Mouse (Mus musculus) brain, embryonic 14.5 days (tissue): ENCODE results near the gene Spin2f. TPM values are rescaled to one million over a fixed set of nuclear protein-coding genes. Genes with fewer than 3 reads are reported as not detected.
"Not testable (repeated sequence)": the region's sequence is repeated elsewhere in the genome, so short reads cannot be mapped to it uniquely, and the experiment has no call there.

Experiments used
- DNase-seq: peaks from one replicate; pipeline ENCODE4 v3.0.0-alpha.2; 2011; ENCODE audit warnings: low read depth
- polyA plus RNA-seq: library from polyadenylated mRNA; depleted of rRNA; stranded (reverse); fragments of >200 nt; gene quantifications from 2 replicates; pipeline ENCODE4 v1.2.3, GENCODE M21; 2012; rRNA removed

Gene Spin2f
- polyA plus RNA-seq, result not detected in 2 replicates

- not testable (repeated sequence) for DNase-seq
Measured at GRCm38 (mm10) chrX:31253594-31253993, at the start of gene Spin2f. Gene Spin2f (plus strand): TSS chrX:31253894.

GRCm38 (mm10) chrX:31212136-31212535, 41.6 kb upstream of the Spin2f start:
- DNase-seq, result not testable (repeated sequence)

- not testable (repeated sequence) for DNase-seq
Measured at GRCm38 (mm10) chrX:31223536-31223935, 30.2 kb upstream of the Spin2f start.

GRCm38 (mm10) chrX:31235088-31235487, 18.6 kb upstream of the Spin2f start:
- DNase-seq, result not testable (repeated sequence)

DNA sequence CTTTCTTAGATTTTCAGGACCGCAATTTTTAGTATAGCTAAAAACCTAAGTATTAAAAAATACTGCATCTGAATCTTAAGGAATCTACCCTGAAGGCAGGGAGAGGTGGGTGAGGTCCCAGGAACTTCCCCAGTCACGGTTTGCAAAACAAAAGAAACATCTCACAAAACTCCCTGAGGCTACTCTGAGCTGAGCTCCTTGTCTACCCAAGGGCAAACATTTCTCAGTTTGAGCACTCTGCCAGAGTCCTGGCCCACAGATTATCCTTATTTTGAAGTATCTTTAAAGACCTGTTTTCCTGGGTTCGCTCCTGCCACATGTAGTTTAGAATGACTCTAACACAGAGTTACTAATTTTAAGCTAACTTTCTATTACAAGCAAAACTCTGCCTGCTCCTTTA, 11.9 kb upstream of the Spin2f start:
- not testable (repeated sequence) for DNase-seq

Other genes with a start within 250 kb of the Spin2f start
- gene Btbd35f29, start 136.2 kb upstream of the Spin2f start, polyA plus RNA-seq, result not detected in 2 replicates
- not detected in 2 replicates for gene Btbd35f26, start 82.6 kb downstream of the Spin2f start, polyA plus RNA-seq
- not detected in 2 replicates for gene Btbd35f19, start 130.0 kb downstream of the Spin2f start, polyA plus RNA-seq